Mouse (Mus musculus): ENCODE results near the gene Gm10570. TPM values are rescaled to one million over a fixed set of nuclear protein-coding genes. Genes with fewer than 3 reads are reported as not detected.
A peak's percentile ranks its signal among the peaks of the same experiment; 100 is the strongest.

The Gm10570 gene
- polyA plus RNA-seq, 1 experiment from 2014 or later, result not detected

DNA sequence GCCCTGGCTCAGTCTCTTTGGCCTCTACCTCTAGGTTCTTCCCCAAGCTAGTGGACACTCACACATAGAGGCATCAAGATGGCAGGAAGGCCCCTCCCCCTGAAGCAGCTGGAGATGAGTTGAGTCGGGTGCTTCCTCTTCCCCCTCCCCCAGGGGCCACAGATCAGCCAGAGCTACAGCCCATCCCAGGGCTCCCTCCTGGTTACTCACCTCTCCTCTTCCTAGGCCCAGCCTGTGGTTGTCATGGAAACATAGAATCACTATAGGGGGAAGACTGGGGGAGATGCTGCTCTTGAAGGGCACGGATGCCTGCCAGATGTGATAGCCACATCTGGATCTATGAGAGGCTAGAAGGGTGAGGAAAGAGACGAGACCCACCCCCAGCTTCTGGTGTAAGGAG lies 3.7 kb downstream of the Gm10570 start:
- peaks cover 40% of the 10 kb centered on the region for H3K4me1 ChIP-seq (replicated peaks)
- H3K9ac ChIP-seq, result no peak overlapping the region
- H3K27ac ChIP-seq, result no peak overlapping the region
- no peak overlapping the region for H3K4me2 ChIP-seq
- no peaks in the 10 kb centered on the region for H3K36me3 ChIP-seq
- peaks cover 59% of the 10 kb centered on the region for H3K27me3 ChIP-seq
- no peak for DNase-seq
- WGBS (ENCODE audit: insufficient replicate concordance), result 32% methylated on average over 3 of the region's 3 CpGs
- H3K4me3 ChIP-seq (replicated peaks), result no peak overlapping the region
- no peak for ATAC-seq (ENCODE audit: low read depth)
- no peaks in the 10 kb centered on the region for H3K9me3 ChIP-seq (replicated peaks)

DNA sequence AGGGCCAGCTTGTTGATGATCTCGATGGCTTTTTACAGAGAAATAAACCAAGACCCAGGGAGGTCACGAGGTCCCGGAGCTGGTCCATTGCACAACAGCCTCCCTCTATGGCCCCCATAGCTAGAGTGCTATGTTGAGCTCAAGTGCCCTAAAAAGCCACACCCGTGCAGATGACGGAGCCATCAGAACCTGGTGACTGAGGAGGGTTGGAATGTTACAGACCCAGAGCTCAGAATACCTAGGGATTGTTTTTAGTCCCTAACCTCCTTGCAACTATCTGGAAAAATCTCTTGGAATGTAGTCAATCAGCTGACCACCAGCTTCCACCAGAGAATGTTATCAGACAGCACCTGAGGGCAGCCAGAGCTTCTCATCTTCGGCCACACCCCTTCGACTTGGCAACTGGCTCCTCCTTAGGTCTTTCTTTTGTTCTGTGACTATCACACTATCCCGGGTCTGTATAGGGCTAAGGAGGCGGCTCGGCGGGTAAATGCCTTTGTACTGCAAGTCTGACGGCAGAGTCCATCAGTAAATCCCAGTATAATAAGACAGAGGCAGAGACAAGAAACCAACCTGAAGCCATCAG lies 6.1 kb downstream of the Gm10570 start:
- H3K9ac ChIP-seq, result no peak overlapping the region
- H3K4me1 ChIP-seq (replicated peaks), result peaks cover 47% of the 10 kb centered on the region
- WGBS (ENCODE audit: insufficient replicate concordance), result 31% methylated on average over 12 of the region's 12 CpGs
- no peak overlapping the region for H3K27ac ChIP-seq
- no peaks in the 10 kb centered on the region for H3K9me3 ChIP-seq (replicated peaks)
- H3K27me3 ChIP-seq, result peaks cover 35% of the 10 kb centered on the region
- DNase-seq (peak; percentile 46), ATAC-seq (ENCODE audit: low read depth) (peak; percentile 66)
- H3K36me3 ChIP-seq, result no peaks in the 10 kb centered on the region
- no peak overlapping the region for H3K4me3 ChIP-seq (replicated peaks)
- peak overlapping the region; percentile 41 for H3K4me2 ChIP-seq

DNA sequence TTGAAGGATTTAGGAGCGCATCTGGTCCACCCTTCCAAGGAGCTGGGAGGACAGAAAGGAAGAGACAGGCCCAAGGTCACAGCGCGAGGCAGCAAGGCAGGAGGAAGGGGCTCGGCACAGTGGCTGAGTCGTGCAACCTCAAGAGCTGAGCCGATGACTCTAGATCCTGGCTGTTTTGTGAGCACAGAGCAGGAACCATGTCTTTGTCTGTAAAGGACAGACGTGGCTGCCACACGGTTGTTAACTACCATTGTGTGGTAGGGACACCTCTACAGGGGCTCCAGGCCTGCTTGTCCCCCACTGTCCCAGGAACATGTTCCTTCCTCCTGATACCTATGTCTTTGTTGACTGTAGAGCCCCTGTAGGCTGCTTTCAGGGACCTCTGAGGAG lies 8.8 kb downstream of the Gm10570 start:
- Histone ChIP-seq H3K4me2 (no peak overlapping the region), H3K27me3 (peaks cover 11% of the 10 kb centered on the region), H3K9ac (peak overlapping the region; percentile 8; the same call in 1 of the 2 replicates), H3K27ac (0 out of 2 replicates have a peak overlapping the region, but pooled peaks have one; percentile 3), H3K9me3 (replicated peaks) (no peaks in the 10 kb centered on the region), H3K4me1 (replicated peaks) (peaks cover 66% of the 10 kb centered on the region), H3K36me3 (no peaks in the 10 kb centered on the region), H3K4me3 (replicated peaks) (no peak overlapping the region)
- DNase-seq, result no peak
- 71% methylated on average over 8 of the region's 8 CpGs for WGBS (ENCODE audit: insufficient replicate concordance)
- no peak for ATAC-seq (ENCODE audit: low read depth)

DNA sequence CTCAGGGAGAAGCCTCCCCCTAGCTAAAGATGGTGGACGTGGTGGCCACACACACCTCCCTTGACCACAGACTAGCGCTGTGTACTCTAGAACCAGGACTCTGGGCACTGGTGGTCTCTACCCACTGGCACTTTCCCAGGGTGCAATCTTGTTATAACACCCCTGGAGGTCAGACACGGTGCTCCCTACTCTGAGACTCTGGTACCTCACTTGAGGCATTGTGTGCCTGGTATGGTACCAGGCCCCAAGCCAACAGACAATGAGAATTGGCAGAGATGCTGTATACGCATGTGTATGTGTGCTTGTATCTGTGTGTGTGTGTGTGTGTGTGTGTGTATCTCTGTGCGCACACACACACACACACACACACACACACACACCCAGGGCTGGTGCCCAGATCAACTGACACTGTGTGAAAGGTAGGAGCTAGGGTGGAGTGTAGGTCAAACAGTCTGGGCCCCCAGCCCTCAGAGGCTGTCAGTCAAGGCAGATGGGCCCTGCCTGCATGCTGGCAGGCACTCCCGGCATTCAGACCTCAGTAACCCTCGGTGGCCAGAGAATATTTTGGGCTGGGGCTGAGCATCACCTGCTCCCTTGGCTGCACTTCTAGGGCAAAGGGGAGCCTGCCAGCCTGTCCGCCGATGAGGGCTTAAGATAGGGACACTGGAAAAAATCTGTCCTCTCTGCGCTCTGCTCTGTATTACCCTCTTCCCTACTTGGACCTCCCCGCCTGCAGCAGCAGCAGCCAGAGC lies 9.4 kb downstream of the Gm10570 start:
- ATAC-seq (ENCODE audit: low read depth), result no peak
- Histone ChIP-seq H3K27ac (peak overlapping the region; percentile 97), H3K9me3 (replicated peaks) (no peaks in the 10 kb centered on the region), H3K9ac (peak overlapping the region; percentile 8; the same call in 1 of the 2 replicates), H3K4me3 (replicated peaks) (no peak overlapping the region), H3K27me3 (0 out of 2 replicates have a peak, but pooled peaks cover 6% of the 10 kb centered on the region), H3K4me1 (replicated peaks) (peaks cover 72% of the 10 kb centered on the region), H3K4me2 (no peak overlapping the region), H3K36me3 (no peaks in the 10 kb centered on the region)
- no peak for DNase-seq
- 75% methylated on average over 10 of the region's 11 CpGs for WGBS (ENCODE audit: insufficient replicate concordance)

DNA sequence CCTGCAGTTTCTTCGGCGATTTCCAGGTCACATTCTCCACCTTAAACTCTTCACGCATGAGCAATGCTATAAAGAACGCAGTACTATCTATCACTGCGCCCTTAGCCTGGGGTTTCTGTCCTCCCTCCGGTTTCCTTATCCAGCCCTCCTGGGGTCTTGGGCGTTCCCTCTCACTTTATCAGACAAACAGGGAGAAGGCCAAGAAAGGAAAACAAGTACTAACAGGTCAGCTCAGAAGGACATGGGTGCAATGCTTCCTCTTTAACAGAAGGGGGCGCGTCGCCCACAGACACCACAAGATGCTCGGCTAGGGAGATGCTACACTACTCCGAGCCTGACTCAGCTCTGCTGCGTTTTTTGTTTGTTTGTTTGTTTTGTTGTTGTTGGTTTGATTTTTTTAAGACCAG lies 11.3 kb downstream of the Gm10570 start:
- Histone ChIP-seq H3K9me3 (replicated peaks) (no peaks in the 10 kb centered on the region), H3K9ac (peak overlapping the region; percentile 75), H3K4me3 (replicated peaks) (peak overlapping the region; percentile 44), H3K4me2 (peak overlapping the region; percentile 73), H3K4me1 (replicated peaks) (peaks cover 70% of the 10 kb centered on the region), H3K27ac (peak overlapping the region; percentile 97), H3K27me3 (no peaks in the 10 kb centered on the region), H3K36me3 (no peaks in the 10 kb centered on the region)
- DNase-seq, result peak; percentile 84
- ATAC-seq (ENCODE audit: low read depth), result peak; percentile 87
- WGBS (ENCODE audit: insufficient replicate concordance), result 5% methylated on average over 13 of the region's 13 CpGs

DNA sequence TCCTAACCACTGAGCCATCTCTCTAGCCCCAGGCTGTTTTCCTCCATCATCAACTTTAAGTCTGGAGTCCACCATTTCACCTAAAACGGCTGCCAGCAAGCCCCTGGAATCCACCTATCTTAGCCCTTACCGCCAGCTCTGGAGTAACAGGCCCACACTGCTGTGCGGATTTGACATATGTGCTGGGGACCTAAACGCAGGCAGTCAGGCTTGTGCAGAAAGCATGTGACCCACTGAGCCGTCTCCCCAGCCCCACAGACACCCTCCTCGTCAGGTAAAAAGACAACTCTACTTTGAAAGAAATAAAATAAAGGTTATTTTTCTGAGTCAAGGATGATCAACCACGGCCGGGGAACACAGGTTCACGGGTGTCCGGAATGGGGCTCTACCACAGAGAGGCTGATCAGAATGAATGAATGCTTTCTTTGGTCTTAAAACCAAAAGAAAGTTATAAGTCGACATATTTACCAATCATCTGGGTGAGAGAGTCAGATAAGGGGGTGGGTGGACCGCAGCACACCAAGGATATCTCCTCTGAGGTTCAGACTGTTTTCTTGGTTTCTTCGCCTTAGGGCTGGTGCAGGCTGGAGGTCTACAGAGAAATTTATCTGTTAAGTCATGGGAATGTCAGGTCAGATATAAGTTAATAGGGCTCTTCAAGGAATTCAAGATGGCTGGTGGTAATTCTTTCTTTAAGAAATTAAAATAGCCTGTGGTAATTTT lies 12.1 kb downstream of the Gm10570 start:
- no peaks in the 10 kb centered on the region for H3K9me3 ChIP-seq (replicated peaks)
- H3K27ac ChIP-seq, result peak overlapping the region; percentile 97
- peak overlapping the region; percentile 75 for H3K9ac ChIP-seq
- no peaks in the 10 kb centered on the region for H3K36me3 ChIP-seq
- no peaks in the 10 kb centered on the region for H3K27me3 ChIP-seq
- H3K4me2 ChIP-seq, result peak overlapping the region; percentile 73
- DNase-seq, result peak; percentile 69
- peaks cover 64% of the 10 kb centered on the region for H3K4me1 ChIP-seq (replicated peaks)
- WGBS (ENCODE audit: insufficient replicate concordance), result 24% methylated on average over 13 of the region's 13 CpGs
- H3K4me3 ChIP-seq (replicated peaks), result peak overlapping the region; percentile 44
- peak; percentile 80 for ATAC-seq (ENCODE audit: low read depth)

DNA sequence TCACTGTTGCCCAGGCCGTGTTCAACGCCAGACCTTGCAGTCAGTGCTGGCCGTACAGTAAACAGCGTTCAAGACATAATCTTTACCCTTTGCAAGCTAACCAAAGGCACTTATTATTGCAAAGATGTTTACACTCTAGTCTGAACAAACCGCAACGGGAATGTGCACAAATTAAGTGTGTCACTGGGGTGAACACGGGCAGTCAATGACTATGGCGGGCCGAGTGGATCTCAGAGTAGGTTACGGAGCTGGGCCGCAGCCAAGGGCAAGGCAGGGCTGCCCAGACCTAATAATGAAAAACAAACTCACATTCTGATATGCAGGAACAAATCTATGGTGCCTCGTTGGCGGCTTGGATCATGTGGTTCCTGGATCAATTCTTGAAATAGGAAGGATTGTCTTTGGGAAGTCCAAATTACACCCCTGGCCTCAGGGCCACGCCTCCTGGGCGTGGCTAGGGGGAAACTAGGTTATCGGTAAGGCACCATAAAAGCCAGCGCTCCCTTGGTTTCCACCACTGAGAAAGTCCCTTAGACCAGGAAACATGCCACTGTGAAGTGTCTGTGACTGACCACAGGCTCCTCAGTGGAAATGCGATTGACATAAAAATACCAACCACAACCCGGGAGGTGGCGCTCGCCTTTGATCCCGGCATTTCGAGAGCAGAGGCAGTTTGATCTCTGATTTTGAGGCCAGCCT lies 13.3 kb downstream of the Gm10570 start:
- peak; percentile 41 for ATAC-seq (ENCODE audit: low read depth)
- Histone ChIP-seq H3K4me2 (peak overlapping the region; percentile 73), H3K4me3 (replicated peaks) (peak overlapping the region; percentile 44), H3K4me1 (replicated peaks) (peaks cover 64% of the 10 kb centered on the region), H3K9ac (peak overlapping the region; percentile 75), H3K27me3 (peaks cover 10% of the 10 kb centered on the region), H3K36me3 (no peaks in the 10 kb centered on the region), H3K9me3 (replicated peaks) (no peaks in the 10 kb centered on the region), H3K27ac (peak overlapping the region; percentile 97)
- WGBS (ENCODE audit: insufficient replicate concordance), result 41% methylated on average over 23 of the region's 23 CpGs
- DNase-seq, result peak; percentile 79

DNA sequence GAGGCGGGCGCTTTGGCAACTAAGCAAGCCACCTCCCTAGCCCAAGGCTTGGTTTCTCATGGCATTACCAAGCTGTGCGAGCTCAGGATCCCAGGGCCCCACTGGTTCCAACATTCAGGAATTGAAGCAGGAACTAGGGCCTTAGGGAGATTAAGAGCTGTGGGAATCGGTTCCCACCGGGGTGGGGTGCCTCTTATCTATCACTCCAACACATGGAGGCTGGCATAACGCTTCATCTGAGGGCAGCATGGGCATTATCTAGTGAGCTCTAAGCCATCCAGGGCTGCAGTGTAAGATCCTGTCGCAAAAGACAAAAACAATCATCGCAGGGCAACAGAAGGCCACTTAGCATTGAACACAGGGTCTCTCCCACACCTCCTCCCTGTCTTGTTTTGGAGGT lies 14.0 kb downstream of the Gm10570 start:
- ATAC-seq (ENCODE audit: low read depth) (peak; percentile 57), DNase-seq (peak; percentile 61)
- H3K36me3 ChIP-seq, result no peaks in the 10 kb centered on the region
- peak overlapping the region; percentile 75 for H3K9ac ChIP-seq
- peak overlapping the region; percentile 44 for H3K4me3 ChIP-seq (replicated peaks)
- H3K4me2 ChIP-seq, result peak overlapping the region; percentile 73
- peak overlapping the region; percentile 97 for H3K27ac ChIP-seq
- peaks cover 14% of the 10 kb centered on the region for H3K27me3 ChIP-seq
- H3K9me3 ChIP-seq (replicated peaks), result no peaks in the 10 kb centered on the region
- 41% methylated on average over 8 of the region's 8 CpGs for WGBS (ENCODE audit: insufficient replicate concordance)
- peaks cover 59% of the 10 kb centered on the region for H3K4me1 ChIP-seq (replicated peaks)

DNA sequence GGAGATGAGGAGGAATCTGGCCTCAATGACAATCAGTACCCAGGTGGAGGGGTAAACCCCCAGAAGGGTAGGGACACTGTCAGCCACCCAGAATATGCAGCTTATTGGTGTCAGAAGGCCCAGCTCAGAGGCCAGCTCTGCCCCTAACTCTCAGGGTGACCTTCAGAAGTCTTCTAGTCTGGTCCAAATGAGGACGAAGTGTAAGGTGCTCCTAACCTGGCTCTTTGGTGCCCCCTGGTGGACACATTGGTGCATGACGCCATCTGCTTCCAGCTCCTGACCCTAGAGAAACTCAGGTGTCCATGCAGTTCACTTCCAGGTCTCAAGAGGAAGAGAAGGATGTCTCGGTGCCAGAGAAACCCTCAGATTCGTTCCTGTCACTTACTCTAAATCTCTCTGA lies 16.2 kb downstream of the Gm10570 start:
- DNase-seq, result peak; percentile 74
- Histone ChIP-seq H3K4me1 (replicated peaks) (peaks cover 37% of the 10 kb centered on the region), H3K9me3 (replicated peaks) (no peaks in the 10 kb centered on the region), H3K9ac (no peak overlapping the region), H3K36me3 (no peaks in the 10 kb centered on the region), H3K27ac (0 out of 2 replicates have a peak overlapping the region, but pooled peaks have one; percentile 51), H3K4me3 (replicated peaks) (no peak overlapping the region), H3K4me2 (no peak overlapping the region), H3K27me3 (peaks cover 31% of the 10 kb centered on the region)
- no peak for ATAC-seq (ENCODE audit: low read depth)
- 1% methylated on average over 4 of the region's 4 CpGs for WGBS (ENCODE audit: insufficient replicate concordance)

DNA sequence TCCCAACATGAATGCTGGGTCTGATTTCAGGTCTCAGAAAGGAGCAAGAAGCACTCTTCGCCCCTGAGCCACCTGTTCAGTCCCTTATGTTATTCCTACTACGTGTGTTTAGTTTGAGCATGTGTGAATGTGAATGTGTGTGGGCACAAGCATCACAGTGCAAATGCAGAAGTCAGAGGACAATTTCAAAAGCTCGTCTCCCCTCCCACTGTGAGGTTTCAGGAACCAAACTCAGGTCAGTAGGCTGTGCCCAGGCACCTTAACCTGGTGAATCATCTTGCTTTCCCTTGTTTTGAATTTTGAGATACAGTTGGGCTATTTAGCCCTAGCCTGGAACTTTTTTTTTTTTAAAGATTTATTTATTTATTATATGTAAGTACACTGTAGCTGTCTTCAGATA lies 18.6 kb downstream of the Gm10570 start:
- Histone ChIP-seq H3K4me3 (replicated peaks) (no peak overlapping the region), H3K36me3 (no peaks in the 10 kb centered on the region), H3K27ac (no peak overlapping the region), H3K9me3 (replicated peaks) (no peaks in the 10 kb centered on the region), H3K4me2 (no peak overlapping the region), H3K4me1 (replicated peaks) (peaks cover 18% of the 10 kb centered on the region), H3K9ac (no peak overlapping the region), H3K27me3 (peaks cover 51% of the 10 kb centered on the region)
- no peak for ATAC-seq (ENCODE audit: low read depth)
- DNase-seq, result no peak
- 40% methylated on average over 3 of the region's 3 CpGs for WGBS (ENCODE audit: insufficient replicate concordance)

DNA sequence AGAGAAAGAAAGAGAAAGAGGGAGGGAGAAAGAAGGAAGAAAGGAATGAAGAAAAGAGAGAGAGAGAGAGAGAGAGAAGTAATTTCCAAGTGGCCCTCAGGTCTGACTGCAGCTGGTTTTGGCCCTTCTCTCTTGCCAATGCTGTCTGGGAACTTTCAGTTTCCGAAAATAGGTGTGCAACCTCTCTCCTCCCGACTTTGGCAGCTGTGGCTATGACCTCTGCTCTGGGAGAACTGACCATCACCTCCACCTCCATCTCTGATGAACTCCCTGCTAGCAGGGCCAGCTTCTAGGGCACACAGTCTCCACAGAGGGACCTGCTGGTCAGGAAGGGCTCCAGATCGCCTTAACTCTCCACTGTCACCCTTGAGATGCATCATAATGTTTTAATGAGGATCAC lies 21.9 kb downstream of the Gm10570 start:
- H3K4me2 ChIP-seq, result no peak overlapping the region
- no peak for ATAC-seq (ENCODE audit: low read depth)
- H3K27ac ChIP-seq, result no peak overlapping the region
- no peaks in the 10 kb centered on the region for H3K36me3 ChIP-seq
- DNase-seq, result no peak
- 31% methylated on average over 3 of the region's 3 CpGs for WGBS (ENCODE audit: insufficient replicate concordance)
- no peaks in the 10 kb centered on the region for H3K4me1 ChIP-seq (replicated peaks)
- peaks cover 79% of the 10 kb centered on the region for H3K27me3 ChIP-seq
- H3K9ac ChIP-seq, result no peak overlapping the region
- H3K9me3 ChIP-seq (replicated peaks), result no peaks in the 10 kb centered on the region
- H3K4me3 ChIP-seq (replicated peaks), result no peak overlapping the region
